Mouse (Mus musculus): ENCODE measurements around the gene Apoa2. TPM values are rescaled to one million over a fixed set of nuclear protein-coding genes. Genes with fewer than 3 reads are reported as not detected.

Gene Apoa2
- polyA plus RNA-seq, 1 experiment from 2014 or later = 2.3 TPM

DNA sequence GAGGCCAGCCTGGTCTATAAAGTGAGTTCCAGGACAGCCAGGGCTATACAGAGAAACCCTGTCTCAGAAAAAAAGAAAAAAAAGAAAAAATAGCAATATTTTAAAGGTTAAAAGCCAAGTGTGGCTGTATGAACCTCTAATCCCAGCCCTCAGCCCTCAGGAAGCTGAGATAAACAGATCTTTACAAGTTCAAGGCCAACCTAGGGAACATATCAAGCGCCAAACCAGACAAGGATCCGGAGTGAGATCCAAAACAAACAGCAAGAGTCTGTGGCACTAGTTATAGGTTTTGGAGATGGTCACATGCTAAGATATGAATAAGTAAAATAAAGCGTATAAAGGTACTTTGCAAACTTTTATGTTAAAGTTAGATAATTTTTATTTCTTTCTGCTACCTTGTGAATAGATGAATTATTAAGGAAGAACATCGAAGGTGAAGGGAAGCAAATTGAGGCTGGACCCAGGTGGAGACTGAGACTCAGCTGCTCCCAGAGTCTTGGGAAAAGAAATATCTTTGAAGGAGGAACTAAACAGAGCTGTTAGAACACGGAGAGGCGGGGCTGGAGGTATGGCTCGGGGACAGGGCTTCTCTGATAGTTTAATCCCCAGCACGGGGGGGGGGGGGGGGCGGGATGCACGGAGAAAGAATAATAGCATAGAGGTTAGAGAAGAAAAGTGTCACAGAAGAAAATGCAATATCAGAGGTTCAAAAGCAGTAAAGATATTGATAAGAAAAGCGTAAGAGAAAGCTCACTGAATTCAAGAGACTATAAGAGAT is 21.2 kb upstream of the Apoa2 start:
- Histone ChIP-seq H3K4me1 (replicated peaks; ENCODE audit: control insufficient read depth, insufficient read depth, low read length) (no peaks in the 10 kb centered on the region), H3K27me3 (replicated peaks; ENCODE audit: control insufficient read depth, insufficient read depth, low read length) (no peaks in the 10 kb centered on the region), H3K4me2 (ENCODE audit: low read length) (no peak overlapping the region), H3K4me3 (replicated peaks; ENCODE audit: low read length) (no peak overlapping the region), H3K36me3 (ENCODE audit: control insufficient read depth, insufficient read depth) (no peaks in the 10 kb centered on the region), H3K9me3 (ENCODE audit: control insufficient read depth, low read length) (no peaks in the 10 kb centered on the region), H3K9ac (replicated peaks; ENCODE audit: low read depth, low read length) (no peak overlapping the region), H3K27ac (ENCODE audit: low read length) (no peak overlapping the region)
- 64% methylated on average over 9 of the region's 11 CpGs for WGBS
- no peak for ATAC-seq

GRCm38 (mm10) chr1:171204249-171204644 is 20.6 kb upstream of the Apoa2 start:
- Histone ChIP-seq H3K4me2 (ENCODE audit: low read length) (no peak overlapping the region), H3K4me3 (replicated peaks; ENCODE audit: low read length) (no peak overlapping the region), H3K9ac (replicated peaks; ENCODE audit: low read depth, low read length) (no peak overlapping the region), H3K4me1 (replicated peaks; ENCODE audit: control insufficient read depth, insufficient read depth, low read length) (no peaks in the 10 kb centered on the region), H3K36me3 (ENCODE audit: control insufficient read depth, insufficient read depth) (no peaks in the 10 kb centered on the region), H3K27me3 (replicated peaks; ENCODE audit: control insufficient read depth, insufficient read depth, low read length) (no peaks in the 10 kb centered on the region), H3K27ac (ENCODE audit: low read length) (no peak overlapping the region), H3K9me3 (ENCODE audit: control insufficient read depth, low read length) (no peaks in the 10 kb centered on the region)
- WGBS = 61% methylated on average over 7 of the region's 7 CpGs
- ATAC-seq = no peak

DNA sequence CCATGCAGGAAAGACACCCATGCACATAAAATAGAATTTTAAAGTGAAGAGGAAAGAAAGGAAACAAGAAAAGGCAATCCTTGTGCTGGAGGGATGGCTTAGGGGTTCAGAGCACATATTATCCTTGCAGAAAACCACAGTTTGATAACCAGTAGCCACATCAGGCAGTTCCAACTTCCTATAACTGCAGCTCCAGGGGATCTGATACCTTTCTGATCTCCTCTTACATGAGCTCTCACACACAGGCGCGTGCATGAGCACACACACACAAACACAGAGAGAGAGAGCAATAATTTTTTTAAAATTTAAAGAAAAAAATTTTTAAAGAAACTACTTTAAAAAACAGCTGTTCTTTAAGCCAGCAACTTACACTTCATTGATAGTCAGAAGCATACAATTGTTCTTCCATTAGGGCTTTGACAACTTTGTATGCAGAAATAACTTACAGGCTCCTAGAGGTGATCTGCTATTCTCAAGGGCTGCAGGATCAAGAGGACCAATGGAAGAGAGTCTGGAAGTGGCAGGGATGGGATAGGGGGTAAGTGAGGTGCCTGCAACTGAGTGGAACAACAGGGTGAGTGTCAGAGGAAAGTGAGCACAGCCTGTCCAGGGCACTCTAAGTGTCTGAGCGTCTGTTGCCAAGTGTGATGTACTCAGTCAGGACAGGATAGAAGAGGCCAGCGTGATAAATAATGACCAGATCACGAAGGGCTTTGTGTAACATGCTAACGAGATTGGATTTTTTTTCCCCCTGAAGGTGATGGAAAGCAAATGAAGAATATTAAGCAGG is 19.0 kb upstream of the Apoa2 start:
- H3K27me3 ChIP-seq (replicated peaks; ENCODE audit: control insufficient read depth, insufficient read depth, low read length) = no peaks in the 10 kb centered on the region
- H3K4me2 ChIP-seq (ENCODE audit: low read length) = no peak overlapping the region
- H3K9ac ChIP-seq (replicated peaks; ENCODE audit: low read depth, low read length) = no peak overlapping the region
- H3K36me3 ChIP-seq (ENCODE audit: control insufficient read depth, insufficient read depth) = no peaks in the 10 kb centered on the region
- 49% methylated on average over 6 of the region's 6 CpGs for WGBS
- H3K9me3 ChIP-seq (ENCODE audit: control insufficient read depth, low read length) = no peaks in the 10 kb centered on the region
- H3K4me3 ChIP-seq (replicated peaks; ENCODE audit: low read length) = no peak overlapping the region
- H3K27ac ChIP-seq (ENCODE audit: low read length) = no peak overlapping the region
- H3K4me1 ChIP-seq (replicated peaks; ENCODE audit: control insufficient read depth, insufficient read depth, low read length) = no peaks in the 10 kb centered on the region
- ATAC-seq = no peak

GRCm38 (mm10) chr1:171209409-171209808 is 15.4 kb upstream of the Apoa2 start:
- WGBS = 8% methylated on average over 4 of the region's 4 CpGs
- Histone ChIP-seq H3K4me3 (replicated peaks; ENCODE audit: low read length) (no peak overlapping the region), H3K4me1 (replicated peaks; ENCODE audit: control insufficient read depth, insufficient read depth, low read length) (no peaks in the 10 kb centered on the region), H3K27me3 (replicated peaks; ENCODE audit: control insufficient read depth, insufficient read depth, low read length) (no peaks in the 10 kb centered on the region), H3K9me3 (ENCODE audit: control insufficient read depth, low read length) (no peaks in the 10 kb centered on the region), H3K4me2 (ENCODE audit: low read length) (no peak overlapping the region), H3K36me3 (ENCODE audit: control insufficient read depth, insufficient read depth) (no peaks in the 10 kb centered on the region), H3K27ac (ENCODE audit: low read length) (no peak overlapping the region), H3K9ac (replicated peaks; ENCODE audit: low read depth, low read length) (no peak overlapping the region)
- ATAC-seq = no peak

GRCm38 (mm10) chr1:171212854-171213253 is 12.0 kb upstream of the Apoa2 start:
- ATAC-seq = no peak
- H3K36me3 ChIP-seq (ENCODE audit: control insufficient read depth, insufficient read depth) = no peaks in the 10 kb centered on the region

GRCm38 (mm10) chr1:171213801-171214496 is 10.9 kb upstream of the Apoa2 start, which contains the start of gene Nr1i3:
Gene Nr1i3, plus strand, starts transcription at chr1:171213970.
- H3K27ac ChIP-seq (ENCODE audit: low read length) = no peak within 1 kb of the TSS
- no peaks in the 10 kb centered on the region for H3K9me3 ChIP-seq (ENCODE audit: control insufficient read depth, low read length)
- H3K4me3 ChIP-seq (replicated peaks; ENCODE audit: low read length) = no peak within 1 kb of the TSS
- no peak within 1 kb of the TSS for H3K9ac ChIP-seq (replicated peaks; ENCODE audit: low read depth, low read length)
- H3K4me1 ChIP-seq (replicated peaks; ENCODE audit: control insufficient read depth, insufficient read depth, low read length) = no peaks in the 10 kb centered on the region
- H3K36me3 ChIP-seq (ENCODE audit: control insufficient read depth, insufficient read depth) = peaks cover 3% of the 10 kb centered on the region; the same call in 1 of the 2 replicates
- no peaks in the 10 kb centered on the region for H3K27me3 ChIP-seq (replicated peaks; ENCODE audit: control insufficient read depth, insufficient read depth, low read length)
- H3K4me2 ChIP-seq (ENCODE audit: low read length) = no peak within 1 kb of the TSS
- WGBS = 64% methylated on average over 10 of the region's 10 CpGs
- ATAC-seq = no peak

More at GRCm38 (mm10) chr1:171212854-171213253, 12.0 kb upstream of the Apoa2 start:
- H3K27ac ChIP-seq (ENCODE audit: low read length) = no peak overlapping the region
- no peak overlapping the region for H3K9ac ChIP-seq (replicated peaks; ENCODE audit: low read depth, low read length)
- H3K4me1 ChIP-seq (replicated peaks; ENCODE audit: control insufficient read depth, insufficient read depth, low read length) = no peaks in the 10 kb centered on the region
- H3K4me2 ChIP-seq (ENCODE audit: low read length) = no peak overlapping the region
- no peaks in the 10 kb centered on the region for H3K27me3 ChIP-seq (replicated peaks; ENCODE audit: control insufficient read depth, insufficient read depth, low read length)
- no peak overlapping the region for H3K4me3 ChIP-seq (replicated peaks; ENCODE audit: low read length)
- H3K9me3 ChIP-seq (ENCODE audit: control insufficient read depth, low read length) = no peaks in the 10 kb centered on the region
- 55% methylated on average over 3 of the region's 3 CpGs for WGBS

- Histone ChIP-seq H3K4me1 (replicated peaks; ENCODE audit: control insufficient read depth, insufficient read depth, low read length) (peaks cover 5% of the 10 kb centered on the region), H3K36me3 (ENCODE audit: control insufficient read depth, insufficient read depth) (peaks cover 3% of the 10 kb centered on the region; the same call in 1 of the 2 replicates), H3K27me3 (replicated peaks; ENCODE audit: control insufficient read depth, insufficient read depth, low read length) (no peaks in the 10 kb centered on the region), H3K9ac (replicated peaks; ENCODE audit: low read depth, low read length) (no peak overlapping the region), H3K4me3 (replicated peaks; ENCODE audit: low read length) (no peak overlapping the region), H3K27ac (ENCODE audit: low read length) (no peak overlapping the region), H3K9me3 (ENCODE audit: control insufficient read depth, low read length) (no peaks in the 10 kb centered on the region), H3K4me2 (ENCODE audit: low read length) (no peak overlapping the region)
- no peak for ATAC-seq
- 90% methylated on average over 18 of the region's 18 CpGs for WGBS
These were observed 8.5 kb upstream of the Apoa2 start for GRCm38 (mm10) chr1:171216241-171216955.

DNA sequence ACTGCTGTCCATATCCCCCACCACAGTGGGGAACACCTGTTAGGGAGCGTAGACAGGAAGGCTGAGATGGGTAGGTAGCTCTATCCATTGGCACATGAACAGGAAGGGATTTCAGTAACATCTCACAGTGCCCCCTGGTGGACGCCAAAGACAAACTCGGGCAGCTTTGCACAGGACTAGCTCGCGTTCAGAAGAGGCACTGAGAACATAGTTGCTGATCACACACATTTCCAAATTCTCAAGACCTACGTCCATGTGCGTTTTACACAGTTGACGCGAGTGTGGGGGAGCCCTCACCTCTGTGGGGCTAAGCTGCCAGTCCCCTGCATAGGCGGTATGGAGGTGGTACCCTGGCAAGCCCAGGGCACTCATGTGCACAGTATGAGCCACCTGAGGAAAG is 4.0 kb upstream of the Apoa2 start:
- peak; percentile 24 for ATAC-seq
- WGBS = 5% methylated on average over 10 of the region's 10 CpGs

More for the DNA sequence above, 4.0 kb upstream of the Apoa2 start:
- peaks cover 13% of the 10 kb centered on the region for H3K4me1 ChIP-seq (replicated peaks; ENCODE audit: control insufficient read depth, insufficient read depth, low read length)
- H3K36me3 ChIP-seq (ENCODE audit: control insufficient read depth, insufficient read depth) = peaks cover 3% of the 10 kb centered on the region; the same call in 1 of the 2 replicates
- H3K4me2 ChIP-seq (ENCODE audit: low read length) = peak overlapping the region; percentile 80
- no peak overlapping the region for H3K9ac ChIP-seq (replicated peaks; ENCODE audit: low read depth, low read length)
- H3K27ac ChIP-seq (ENCODE audit: low read length) = no peak overlapping the region
- H3K9me3 ChIP-seq (ENCODE audit: control insufficient read depth, low read length) = no peaks in the 10 kb centered on the region
- H3K4me3 ChIP-seq (replicated peaks; ENCODE audit: low read length) = peak overlapping the region; percentile 2; the same call in 1 of the 2 replicates
- H3K27me3 ChIP-seq (replicated peaks; ENCODE audit: control insufficient read depth, insufficient read depth, low read length) = no peaks in the 10 kb centered on the region

Measured in forebrain, embryonic 16.5 days (tissue).